Mouse (Mus musculus) forebrain, embryonic 16.5 days (tissue): Measurements from ENCODE around the gene H2afv. TPM values are rescaled to one million over a fixed set of nuclear protein-coding genes. Genes with fewer than 3 reads are reported as not detected.

Source experiments
- ATAC-seq: fragments of 200-750 bp; cut with Nextera tagmentation; 2 replicates; pipeline ENCODE4 v1.8.0; 2017; ENCODE audit warnings: mild to moderate bottlenecking, moderate library complexity
- H3K27ac ChIP-seq: fragments of 300-500 bp; sonication (generic); 2 replicates; pipeline ENCODE4 v1.5.1; 2014; ENCODE audit warnings: low read length, control low read depth
- H3K27me3 ChIP-seq: fragments of 300-500 bp; sonication (generic); replicated peaks from 2 replicates; pipeline ENCODE4 v1.6.1; 2014; ENCODE audit warnings: low read length; ENCODE audit not compliant: control insufficient read depth, insufficient read depth
- H3K36me3 ChIP-seq: fragments of 300-500 bp; sonication (generic); 2 replicates; pipeline ENCODE4 v1.6.1; 2014; ENCODE audit not compliant: control insufficient read depth, insufficient read depth
- H3K4me1 ChIP-seq: fragments of 300-500 bp; sonication (generic); replicated peaks from 2 replicates; pipeline ENCODE4 v1.6.1; 2014; ENCODE audit warnings: low read length; ENCODE audit not compliant: control insufficient read depth, insufficient read depth
- H3K4me2 ChIP-seq: fragments of 300-500 bp; sonication (generic); 2 replicates; pipeline ENCODE4 v1.6.1; 2014; ENCODE audit warnings: mild to moderate bottlenecking, low read length, control low read depth
- H3K4me3 ChIP-seq: fragments of 300-500 bp; sonication (generic); replicated peaks from 2 replicates; pipeline ENCODE4 v1.5.1; 2014; ENCODE audit warnings: mild to moderate bottlenecking, low read length, control low read depth
- H3K9ac ChIP-seq: fragments of 300-500 bp; sonication (generic); replicated peaks from 2 replicates; pipeline ENCODE4 v1.6.1; 2014; ENCODE audit warnings: low read depth, low read length, control low read depth
- H3K9me3 ChIP-seq: fragments of 300-500 bp; sonication (generic); 2 replicates; pipeline ENCODE4 v1.6.1; 2016; ENCODE audit warnings: low read length; ENCODE audit not compliant: control insufficient read depth
- WGBS: fragments of 180-500 bp; shearing (Covaris S2); extraction: QIAGEN DNeasy Blood & Tissue Kit; methylation state at CpG from one replicate; pipeline ENCODE4 v1.1.7; 2014; 5-methylcytosine and 5-hydroxymethylcytosine counted together
- microRNA-seq: library from miRNA; unstranded; fragments of <30 nt; microRNA quantifications from one replicate; pipeline ENCODE4, GENCODE M21; 2017
- polyA plus RNA-seq: library from polyadenylated mRNA; unstranded; fragments of >200 nt; fragmentation: Nextera tagmentation; extraction: Ambion mirVana; gene quantifications from 2 replicates; pipeline ENCODE4 v1.2.1, GENCODE M21; 2015

Gene H2afv
- polyA plus RNA-seq, 1 experiment from 2014 or later = 438 TPM

DNA sequence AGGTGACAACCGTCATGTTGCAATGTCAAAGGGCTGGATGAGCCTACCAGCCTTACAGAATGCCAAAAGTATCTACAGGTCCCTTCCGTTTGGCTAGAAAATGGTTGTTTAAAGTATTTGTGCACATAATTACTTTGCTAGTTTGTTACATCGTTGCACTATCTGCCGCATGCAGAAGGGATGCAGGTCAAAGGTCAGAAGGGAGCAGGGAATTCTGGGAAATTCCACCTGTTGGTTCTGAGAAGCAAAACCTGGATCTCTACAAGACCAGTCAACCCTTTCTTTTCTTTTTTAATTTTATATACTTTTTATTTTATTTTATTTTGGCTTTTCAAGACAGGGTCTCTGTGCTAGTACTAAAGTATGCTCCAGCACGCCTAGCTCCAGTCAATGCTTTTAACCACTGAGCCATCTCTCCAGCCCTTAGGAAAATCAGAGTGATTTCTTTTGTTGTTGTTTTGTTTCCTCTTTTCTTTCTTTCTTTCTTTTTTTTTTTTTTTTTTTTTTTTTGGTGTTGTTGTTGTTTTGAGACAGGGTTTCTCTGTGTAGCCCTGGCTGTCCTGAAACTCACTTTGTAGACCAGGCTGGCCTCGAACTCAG lies 56.0 kb downstream of the H2afv start:
- Histone ChIP-seq H3K4me2 (no peak overlapping the region), H3K9ac (peak overlapping the region; percentile 100; the same call in 1 of the 2 replicates), H3K4me3 (peak overlapping the region; percentile 87), H3K27me3 (no peaks in the 10 kb centered on the region), H3K27ac (peak overlapping the region; percentile 91), H3K9me3 (no peaks in the 10 kb centered on the region), H3K4me1 (peaks cover 22% of the 10 kb centered on the region), H3K36me3 (peaks cover 10% of the 10 kb centered on the region; the same call in 1 of the 2 replicates)
- 94% methylated on average over 6 of the region's 6 CpGs for WGBS
- no peak for ATAC-seq

DNA sequence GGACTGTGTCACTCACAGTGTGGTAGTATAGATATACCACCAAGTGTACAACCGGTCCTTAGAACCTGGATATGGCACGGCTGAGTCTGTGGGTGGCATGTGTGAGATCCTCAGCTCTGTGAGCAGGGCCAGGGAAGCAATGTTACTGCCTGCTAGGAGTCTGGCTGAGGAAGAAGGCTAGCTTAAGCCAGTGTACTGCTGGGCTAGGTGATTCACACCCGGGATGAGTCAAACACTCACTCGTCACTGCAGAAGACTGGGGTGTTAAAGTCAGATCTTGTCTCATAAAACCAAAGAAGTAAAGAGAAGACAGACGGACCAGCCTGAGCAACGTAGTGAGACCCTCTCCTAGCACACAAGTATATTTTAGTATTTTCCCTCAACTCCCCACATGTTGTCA lies 63.3 kb downstream of the H2afv start:
- 89% methylated on average over 6 of the region's 6 CpGs for WGBS
- no peak for ATAC-seq
- no peak overlapping the region for H3K9ac ChIP-seq
- no peak overlapping the region for H3K4me2 ChIP-seq
- H3K4me1 ChIP-seq = no peaks in the 10 kb centered on the region
- H3K9me3 ChIP-seq = no peaks in the 10 kb centered on the region
- no peaks in the 10 kb centered on the region for H3K27me3 ChIP-seq
- no peak overlapping the region for H3K27ac ChIP-seq
- no peak overlapping the region for H3K4me3 ChIP-seq
- no peaks in the 10 kb centered on the region for H3K36me3 ChIP-seq

Small RNA genes within 50 kb of the gene (microRNA-seq; reads per million reads assigned to microRNA genes)
- gene Gm22123 (not detected), gene Mir7651 (2.7 reads per million, percentile 9 among the genes with 10 or more reads in this experiment)

Other genes starting within 250 kb of the H2afv start
- 0.21 and 0.84 TPM in 2 replicates for gene A730071L15Rik, start 244.4 kb downstream of the H2afv start, polyA plus RNA-seq
- 78.4 and 82.1 TPM in 2 replicates for gene Nudcd3, start 244.0 kb downstream of the H2afv start, polyA plus RNA-seq
- gene Npc1l1, start 214.3 kb downstream of the H2afv start, polyA plus RNA-seq = 0.08 TPM in 1 of 2 replicates, not detected in the other
- 86.8 and 90.2 TPM in 2 replicates for gene Ddx56, start 176.7 kb downstream of the H2afv start, polyA plus RNA-seq
- gene Tmed4, start 169.6 kb downstream of the H2afv start, polyA plus RNA-seq = 157 and 163 TPM in 2 replicates
- gene Ogdh, start 152.8 kb downstream of the H2afv start, polyA plus RNA-seq = 99.5 and 99.6 TPM in 2 replicates
- 36.7 and 40.4 TPM in 2 replicates for gene Zmiz2, start 55.4 kb downstream of the H2afv start, polyA plus RNA-seq
- 3,622 and 3,688 TPM in 2 replicates for gene Ppia, start 29.0 kb downstream of the H2afv start, polyA plus RNA-seq
- 14.4 and 16.7 TPM in 2 replicates for gene Purb, start 31.5 kb upstream of the H2afv start, polyA plus RNA-seq
- 0.20 and 0.60 TPM in 2 replicates for gene Myo1g, start 76.5 kb upstream of the H2afv start, polyA plus RNA-seq
- gene Ccm2, start 102.4 kb upstream of the H2afv start, polyA plus RNA-seq = 101 and 107 TPM in 2 replicates
- 62.5 and 71.1 TPM in 2 replicates for gene Nacad, start 161.6 kb upstream of the H2afv start, polyA plus RNA-seq
- gene Tbrg4, start 181.6 kb upstream of the H2afv start, polyA plus RNA-seq = 28.2 and 32.2 TPM in 2 replicates
- not detected in 2 replicates for gene Wap, start 194.2 kb upstream of the H2afv start, polyA plus RNA-seq
- gene Ramp3, start 214.1 kb upstream of the H2afv start, polyA plus RNA-seq = 7.9 and 8.1 TPM in 2 replicates